Mouse (Mus musculus) liver (tissue): ENCODE results near the gene Gse1.

ENCODE experiments used
- DNase-seq: peaks from one replicate; pipeline ENCODE4 v3.0.0-alpha.2; 2020; ENCODE audit warnings: mixed read lengths

Gse1 gene

DNA sequence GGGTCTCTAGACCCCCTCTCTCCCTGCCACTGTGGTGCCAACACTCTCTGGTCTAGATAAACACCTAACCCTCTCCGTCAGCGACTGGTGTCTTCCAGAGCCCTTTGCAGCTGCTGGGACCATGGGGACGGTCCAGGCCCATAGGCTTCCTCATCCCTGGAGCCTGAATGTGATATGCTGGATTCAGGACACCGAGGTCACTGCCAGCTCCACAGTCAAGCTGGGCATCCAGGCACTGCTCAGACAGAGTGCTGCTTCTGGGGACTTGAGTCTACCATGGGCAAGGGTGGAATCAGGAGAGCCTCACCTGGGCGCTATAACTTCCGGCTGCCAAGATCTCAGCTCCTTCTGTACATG is 154.9 kb downstream of the Gse1 start:
- no peak for DNase-seq

DNA sequence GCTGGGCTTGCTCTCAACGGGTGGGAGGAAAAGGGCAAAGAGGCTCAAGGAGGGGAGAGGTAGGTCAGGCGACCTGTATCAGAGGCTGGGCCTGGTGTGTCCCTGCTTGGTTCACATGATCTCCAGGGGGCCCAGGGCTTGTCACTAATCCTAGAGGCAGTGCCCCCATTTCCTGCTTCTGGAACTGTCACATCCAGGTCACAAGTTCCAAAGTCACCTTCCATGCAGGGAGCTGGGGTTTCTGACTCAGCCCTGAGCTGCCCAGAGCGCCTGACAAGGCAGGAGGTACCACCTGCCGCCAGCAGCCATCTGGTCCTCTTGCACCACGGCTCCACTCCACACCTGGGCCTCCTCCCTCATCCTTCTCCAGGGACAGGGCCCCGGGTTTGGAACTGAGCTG is 155.5 kb downstream of the Gse1 start:
- no peak for DNase-seq

GRCm38 (mm10) chr8:120384745-120385144 is 156.5 kb downstream of the Gse1 start:
- no peak for DNase-seq

DNA sequence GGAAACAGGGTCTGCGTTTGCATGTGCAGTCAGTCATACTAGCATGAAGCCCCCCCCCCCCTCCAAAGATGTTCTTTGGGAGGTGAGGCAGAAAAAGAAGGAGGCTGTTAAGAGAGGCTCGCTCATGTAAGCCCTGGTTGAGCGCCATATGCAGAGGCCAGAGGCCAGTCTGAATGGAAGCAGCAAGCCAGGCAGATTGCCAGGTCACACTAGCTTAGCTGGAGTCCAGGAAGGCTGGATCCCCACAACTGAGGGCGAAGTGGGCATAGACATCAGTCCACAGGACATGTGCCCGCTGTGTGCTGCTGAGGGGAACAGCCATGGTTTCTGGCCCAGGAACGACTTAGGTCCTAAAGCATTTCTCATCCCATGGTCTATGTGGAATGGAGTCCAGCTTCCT is 160.0 kb downstream of the Gse1 start:
- DNase-seq: no peak

DNA sequence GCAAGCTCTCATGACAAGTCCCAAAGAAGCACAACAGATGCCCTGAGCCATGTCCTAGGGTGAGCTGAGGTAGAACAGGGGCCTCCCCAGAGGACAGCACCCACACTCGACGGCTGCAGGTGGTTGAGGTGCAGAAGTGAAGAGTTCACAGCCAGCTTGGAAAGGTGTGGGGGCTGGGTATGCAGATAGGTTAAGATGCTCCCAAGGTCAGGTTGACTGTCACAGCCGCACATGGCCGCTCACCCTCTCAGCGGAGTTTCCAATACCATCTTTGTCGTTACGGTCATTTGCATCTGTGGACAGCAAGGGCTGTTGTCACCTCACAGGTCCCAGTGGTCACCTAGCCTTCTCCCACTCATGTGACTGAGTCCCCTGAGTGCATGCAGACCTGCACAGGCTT is 162.3 kb downstream of the Gse1 start:
- DNase-seq: no peak

GRCm38 (mm10) chr8:120391856-120392255 is 163.6 kb downstream of the Gse1 start:
- DNase-seq: no peak

- DNase-seq: no peak
Measured at GRCm38 (mm10) chr8:120393085-120393484, 164.8 kb downstream of the Gse1 start.

- DNase-seq: no peak
Measured at GRCm38 (mm10) chr8:120393871-120394275, 165.6 kb downstream of the Gse1 start.

- no peak for DNase-seq
Measured at GRCm38 (mm10) chr8:120395892-120396291, 167.6 kb downstream of the Gse1 start.

DNA sequence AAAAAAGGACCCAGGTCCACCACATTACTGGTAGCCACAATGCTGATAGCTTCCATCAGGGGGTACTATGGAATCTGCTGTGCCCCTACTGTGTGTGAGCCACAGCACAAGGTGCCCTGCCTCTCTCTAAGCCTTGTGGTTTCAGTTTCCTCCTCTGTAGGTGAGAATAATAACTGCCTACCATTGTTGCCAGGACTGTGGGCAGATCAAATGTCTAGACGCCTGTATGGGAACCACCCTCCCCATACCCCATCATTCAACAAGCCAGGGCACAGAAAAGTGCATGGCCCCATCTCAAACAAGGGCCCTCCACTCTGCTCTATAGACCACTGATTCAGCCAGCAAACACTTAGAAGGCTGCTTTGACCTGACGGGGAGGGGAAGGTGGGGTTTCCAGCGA is 168.5 kb downstream of the Gse1 start:
- DNase-seq: no peak

DNA sequence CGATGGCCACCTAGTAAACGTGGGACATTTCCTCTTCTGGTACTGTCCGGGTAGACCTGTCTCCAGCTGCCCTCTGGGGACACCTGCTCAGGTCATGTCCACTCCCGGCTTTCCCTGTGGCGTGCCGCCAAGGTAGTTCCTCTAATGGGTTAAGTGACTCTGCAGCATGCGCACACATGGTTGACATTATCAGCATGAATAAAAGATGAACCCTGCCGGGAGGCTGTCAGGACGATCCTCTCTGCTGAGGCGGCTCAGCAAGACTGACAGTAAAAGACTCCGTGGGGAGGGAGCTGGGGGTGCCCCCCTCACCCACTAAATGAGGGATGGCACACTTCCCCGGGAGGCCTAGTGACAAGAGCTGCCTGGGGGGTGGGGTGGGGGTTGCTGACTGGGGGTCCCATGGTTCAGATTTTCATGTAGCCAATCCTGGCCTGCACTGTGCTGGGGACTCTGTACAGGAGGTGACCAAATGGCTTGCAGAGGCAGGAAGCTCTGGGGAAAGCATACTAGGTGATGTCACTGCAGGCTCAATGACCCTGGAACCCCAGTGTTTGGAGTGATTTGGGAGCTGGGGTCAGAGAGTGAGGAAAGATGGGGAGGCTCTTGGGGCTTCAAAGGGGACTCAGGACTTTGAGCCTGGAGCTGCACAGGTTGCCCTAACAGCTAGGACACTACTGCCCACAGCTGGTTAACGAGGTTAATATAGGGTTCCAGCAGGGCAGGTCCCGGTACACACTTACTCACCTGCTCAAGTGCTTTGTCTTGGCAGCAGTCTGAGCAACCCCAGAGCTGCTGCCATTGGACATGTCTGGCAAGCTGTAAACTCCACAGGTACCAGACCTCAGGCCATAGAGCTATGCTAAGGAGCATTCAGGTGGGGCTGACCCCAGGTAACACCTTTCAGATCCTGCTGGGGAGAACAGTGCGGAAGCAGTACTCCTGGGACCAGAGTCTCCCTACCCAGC is 169.5 kb downstream of the Gse1 start:
- DNase-seq: no peak

DNA sequence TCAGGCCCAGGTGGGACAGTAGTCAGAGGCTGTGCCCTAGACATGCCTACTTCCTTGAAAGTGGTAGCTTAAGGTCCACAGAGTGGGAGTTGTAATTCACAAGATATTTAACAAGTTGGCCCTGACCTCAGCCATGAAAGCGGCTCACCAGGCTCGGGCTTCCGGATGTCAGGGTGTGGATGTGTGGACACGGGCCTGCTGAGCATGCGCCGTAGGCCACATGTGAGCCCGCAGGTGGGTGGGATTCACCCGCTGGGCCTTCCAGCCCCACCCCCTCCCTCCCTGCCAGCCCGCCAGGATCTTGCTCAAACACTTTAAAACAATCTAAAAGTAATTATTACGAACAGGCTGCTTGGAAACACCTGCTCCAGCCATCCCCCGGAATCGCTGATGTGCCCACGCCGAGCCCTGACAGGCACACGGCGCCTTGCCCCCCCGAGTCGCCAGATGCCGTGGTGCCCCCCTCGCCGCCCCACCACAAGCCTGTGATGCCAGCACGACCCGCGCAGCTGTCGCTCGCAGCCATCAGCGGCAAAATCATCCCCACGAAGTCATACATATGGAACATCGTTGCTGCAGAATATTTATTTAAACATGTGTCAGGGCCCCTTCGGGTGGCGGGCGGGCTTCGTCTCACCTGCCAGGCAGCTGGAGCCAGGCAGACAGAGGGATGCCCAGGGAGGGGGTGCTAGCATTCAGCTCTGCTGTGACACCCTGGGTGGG is 171.1 kb downstream of the Gse1 start:
- DNase-seq: no peak

DNA sequence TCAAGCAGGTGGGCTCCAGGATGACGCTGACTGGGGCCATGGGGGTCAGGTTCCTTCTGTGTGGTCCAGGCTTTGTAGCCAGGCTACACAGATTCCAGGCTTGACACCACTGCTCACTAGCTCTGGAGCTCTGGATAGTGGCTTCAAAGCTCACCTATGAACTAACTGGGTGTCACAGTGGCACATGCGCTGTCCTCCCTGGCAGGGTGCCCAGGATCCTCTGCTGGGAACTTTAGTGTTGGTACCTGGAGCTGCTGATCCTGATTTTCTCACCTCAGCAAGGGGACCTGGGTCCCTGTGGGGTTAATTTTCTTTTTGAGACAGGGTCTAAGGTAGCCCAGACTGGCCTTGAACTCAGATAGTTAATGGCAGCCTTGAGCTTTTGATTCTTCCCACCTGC is 173.0 kb downstream of the Gse1 start:
- no peak for DNase-seq

GRCm38 (mm10) chr8:120401712-120402111 is 173.5 kb downstream of the Gse1 start:
- peak; percentile 41 for DNase-seq

- DNase-seq: no peak
Measured at GRCm38 (mm10) chr8:120403606-120404269, 175.5 kb downstream of the Gse1 start.

DNA sequence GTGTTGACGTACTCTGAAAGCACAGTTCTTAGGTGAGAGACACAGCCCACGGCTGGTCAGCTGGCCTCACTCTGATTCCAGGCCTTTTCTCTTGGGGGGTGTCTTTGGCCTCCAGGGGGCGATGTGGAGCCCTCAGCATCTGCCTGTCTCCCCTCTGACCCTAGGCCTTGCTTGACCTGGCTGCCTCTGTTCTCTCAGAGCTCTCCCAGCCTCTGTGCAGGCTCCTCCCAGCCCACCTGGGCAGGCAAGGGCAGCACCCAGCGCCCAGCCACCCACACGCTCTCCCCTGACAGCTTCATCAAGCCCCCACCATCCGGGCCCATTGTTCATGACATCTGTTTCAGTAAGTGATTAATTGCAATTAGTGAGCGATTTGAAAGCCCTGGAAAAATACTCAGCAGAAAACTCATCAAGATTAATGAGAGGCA is 176.4 kb downstream of the Gse1 start:
- DNase-seq: peak; percentile 80

DNA sequence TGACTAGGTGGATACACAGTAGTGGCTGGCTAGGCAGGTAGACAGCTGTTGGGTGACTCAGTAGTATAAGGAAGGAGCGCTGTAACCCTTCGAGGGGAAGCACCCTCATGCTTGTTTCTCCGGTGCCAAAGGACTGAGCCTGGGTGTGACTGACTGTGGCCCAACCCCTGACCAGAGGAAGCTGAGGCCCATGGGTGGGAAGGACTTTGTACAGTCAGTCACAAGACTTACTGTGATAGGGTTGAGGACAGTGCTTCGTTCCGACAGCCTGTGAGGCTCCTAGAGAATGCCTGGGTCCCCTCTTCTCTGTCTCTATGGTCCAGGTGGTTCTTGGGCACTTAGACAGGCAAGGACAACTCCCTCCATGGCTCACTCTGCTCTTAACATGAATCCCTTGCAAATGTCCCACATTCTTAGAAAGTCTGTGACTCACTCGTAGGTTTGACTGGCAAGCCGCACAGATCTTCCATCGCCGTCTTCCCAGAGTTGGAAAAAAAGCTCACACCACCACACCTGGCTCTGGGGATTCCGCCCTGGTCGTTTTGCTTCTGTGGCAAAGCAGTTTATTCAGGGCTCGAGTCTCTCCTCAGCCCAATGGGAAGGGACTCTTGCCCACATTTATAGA is 177.9 kb downstream of the Gse1 start:
- DNase-seq: no peak

DNA sequence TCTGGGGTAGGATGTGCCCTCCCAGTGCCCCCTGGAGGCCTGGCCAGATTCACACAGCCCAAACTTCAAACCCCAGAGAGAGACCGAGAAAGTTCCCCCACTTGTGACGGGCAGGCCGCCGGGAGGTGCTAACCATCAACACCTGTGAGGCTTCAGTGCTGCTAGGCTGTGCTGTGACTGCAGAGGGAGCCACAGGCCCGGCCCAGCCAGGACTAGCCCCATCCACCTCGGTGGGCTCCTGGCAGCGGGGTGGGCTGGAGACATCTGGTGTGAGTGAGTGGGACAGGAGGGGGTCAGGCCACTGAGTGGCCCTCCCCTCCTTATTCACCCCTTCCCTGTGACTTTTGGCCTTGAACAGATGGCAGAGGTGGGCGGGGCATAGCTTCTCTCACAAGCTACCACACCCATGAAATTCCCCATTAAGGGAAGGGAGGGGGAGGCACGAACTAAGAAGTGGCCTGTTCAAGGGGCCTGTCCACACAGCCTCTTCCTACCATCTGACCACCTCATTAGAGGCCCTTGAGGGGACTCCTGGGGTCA is 179.5 kb downstream of the Gse1 start:
- DNase-seq: peak; percentile 72

DNA sequence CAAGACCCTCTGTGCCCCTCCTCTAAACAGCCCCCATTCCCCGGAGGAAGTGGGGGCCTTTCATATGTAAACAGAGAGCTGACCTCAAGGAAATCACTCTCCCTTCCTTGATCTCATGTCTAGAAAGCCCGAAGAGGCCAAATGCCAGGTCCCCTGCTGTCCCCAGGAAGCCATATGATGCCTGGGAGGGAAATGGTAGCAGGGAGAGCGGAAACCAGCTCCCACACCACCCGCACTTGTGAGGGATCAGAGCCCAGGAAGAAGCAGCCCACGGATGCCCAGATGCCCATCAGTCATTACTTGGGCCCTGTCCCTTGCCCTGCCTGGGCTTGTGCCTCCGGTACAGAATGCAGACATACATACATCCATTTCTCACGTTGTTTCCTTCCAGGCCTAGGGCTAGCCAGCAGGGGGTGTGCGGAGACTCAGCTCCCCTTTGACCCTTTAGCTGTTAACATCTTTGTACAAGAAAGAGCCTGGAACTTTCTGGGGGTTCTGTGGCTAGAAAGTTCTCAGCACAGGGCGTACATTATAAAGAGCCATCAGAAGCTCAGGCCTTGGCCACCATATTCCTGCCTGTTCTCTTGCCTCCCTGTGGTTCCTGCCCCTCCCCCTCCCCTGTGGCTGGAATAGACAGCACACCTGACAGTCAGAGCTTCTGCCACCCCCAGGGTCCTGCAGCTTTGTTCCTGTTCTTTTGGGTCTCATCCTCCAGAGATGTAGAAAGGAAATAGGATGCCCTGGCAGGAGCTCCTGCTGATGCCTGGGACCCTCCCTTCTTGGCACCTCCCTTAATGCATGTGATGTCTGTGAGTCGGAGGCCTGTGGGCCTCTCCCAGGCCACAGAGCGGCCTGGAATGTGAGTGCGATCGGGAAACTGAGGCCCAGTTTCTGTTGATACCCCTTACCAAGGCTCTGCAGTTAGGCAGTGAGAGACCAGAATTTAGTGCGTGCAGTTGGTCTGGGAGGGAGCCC is 180.3 kb downstream of the Gse1 start:
- no peak for DNase-seq

- peak; percentile 49 for DNase-seq
Measured at GRCm38 (mm10) chr8:120409371-120410013, 181.2 kb downstream of the Gse1 start.

- no peak for DNase-seq
Measured at GRCm38 (mm10) chr8:120411059-120411458, 182.8 kb downstream of the Gse1 start.
